Mouse (Mus musculus) common myeloid progenitor, adult 5-6 weeks (primary cell): ENCODE results near the gene Tmem151b. TPM values are rescaled to one million over a fixed set of nuclear protein-coding genes. Genes with fewer than 3 reads are reported as not detected.

ENCODE experiments used
- ATAC-seq: replicated peaks from 2 replicates; pipeline ENCODE4 v1.8.0; 2016; ENCODE audit warnings: low read depth, mild to moderate bottlenecking, moderate TSS enrichment, inconsistent platforms; ENCODE audit not compliant: poor library complexity, severe bottlenecking
- total RNA-seq: library from RNA; stranded (forward); fragments of 200-1000, 187-1606 nt; gene quantifications from 2 replicates; pipeline ENCODE4 v1.2.3, GENCODE M21; 2017

The Tmem151b gene
- total RNA-seq, 1 experiment from 2014 or later = not detected

DNA sequence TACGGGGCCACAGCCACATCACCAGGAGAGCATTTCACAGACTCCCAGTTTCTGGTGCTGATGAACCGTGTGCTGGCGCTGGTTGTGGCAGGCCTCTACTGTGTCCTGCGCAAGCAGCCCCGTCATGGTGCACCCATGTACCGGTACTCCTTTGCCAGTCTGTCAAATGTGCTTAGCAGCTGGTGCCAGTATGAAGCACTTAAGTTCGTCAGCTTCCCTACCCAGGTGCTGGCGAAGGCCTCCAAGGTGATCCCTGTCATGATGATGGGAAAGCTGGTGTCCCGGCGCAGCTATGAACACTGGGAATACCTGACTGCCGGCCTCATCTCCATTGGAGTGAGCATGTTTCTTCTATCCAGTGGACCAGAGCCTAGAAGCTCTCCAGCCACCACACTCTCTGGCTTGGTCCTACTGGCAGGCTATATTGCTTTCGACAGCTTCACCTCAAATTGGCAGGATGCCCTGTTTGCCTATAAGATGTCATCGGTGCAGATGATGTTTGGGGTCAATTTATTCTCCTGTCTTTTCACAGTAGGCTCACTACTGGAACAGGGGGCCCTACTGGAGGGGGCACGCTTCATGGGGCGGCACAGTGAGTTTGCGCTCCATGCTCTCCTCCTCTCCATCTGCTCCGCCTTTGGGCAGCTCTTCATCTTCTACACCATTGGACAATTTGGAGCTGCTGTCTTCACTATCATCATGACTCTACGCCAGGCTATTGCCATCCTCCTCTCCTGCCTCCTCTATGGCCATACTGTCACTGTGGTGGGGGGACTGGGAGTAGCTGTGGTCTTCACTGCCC, 17.1 kb upstream of the Tmem151b start:
- 0 out of 2 replicates have a peak, but pooled peaks have one; percentile 1 for ATAC-seq

DNA sequence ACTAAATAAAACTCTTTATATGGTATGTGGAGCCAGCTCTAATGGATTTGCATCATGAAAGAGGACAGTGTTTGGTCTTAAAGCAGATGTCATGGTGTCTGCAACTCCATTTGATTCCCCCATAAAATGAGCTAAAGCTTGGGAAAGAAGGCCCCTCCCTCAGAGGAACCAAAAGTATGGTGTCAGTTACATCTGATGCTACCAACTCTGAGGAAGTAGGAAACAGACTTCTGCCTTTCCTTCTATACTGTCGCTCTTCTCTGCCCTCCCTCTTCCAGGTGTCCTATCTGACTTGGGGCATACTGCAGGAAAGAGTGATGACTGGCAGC, 16.5 kb upstream of the Tmem151b start:
- no peak for ATAC-seq

DNA sequence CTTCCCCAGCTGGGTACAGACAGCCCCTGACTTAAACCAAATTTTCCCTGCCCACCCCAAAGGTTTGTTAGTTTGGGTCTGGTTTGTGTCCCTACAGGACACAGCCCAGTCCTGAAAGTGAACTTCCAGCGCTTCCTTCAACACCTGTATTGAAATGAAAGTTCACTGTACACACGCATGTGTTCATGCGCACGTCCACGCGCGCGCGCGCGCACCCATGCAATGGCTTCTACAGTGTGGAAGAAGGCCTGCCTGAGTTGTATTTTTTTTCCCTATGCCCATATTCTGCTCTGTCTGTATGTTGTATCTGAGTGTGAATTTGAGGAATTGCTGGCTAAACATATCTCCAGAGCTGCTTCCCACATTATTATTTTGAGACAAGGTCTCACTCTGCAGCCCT, 15.6 kb upstream of the Tmem151b start:
- ATAC-seq = no peak

DNA sequence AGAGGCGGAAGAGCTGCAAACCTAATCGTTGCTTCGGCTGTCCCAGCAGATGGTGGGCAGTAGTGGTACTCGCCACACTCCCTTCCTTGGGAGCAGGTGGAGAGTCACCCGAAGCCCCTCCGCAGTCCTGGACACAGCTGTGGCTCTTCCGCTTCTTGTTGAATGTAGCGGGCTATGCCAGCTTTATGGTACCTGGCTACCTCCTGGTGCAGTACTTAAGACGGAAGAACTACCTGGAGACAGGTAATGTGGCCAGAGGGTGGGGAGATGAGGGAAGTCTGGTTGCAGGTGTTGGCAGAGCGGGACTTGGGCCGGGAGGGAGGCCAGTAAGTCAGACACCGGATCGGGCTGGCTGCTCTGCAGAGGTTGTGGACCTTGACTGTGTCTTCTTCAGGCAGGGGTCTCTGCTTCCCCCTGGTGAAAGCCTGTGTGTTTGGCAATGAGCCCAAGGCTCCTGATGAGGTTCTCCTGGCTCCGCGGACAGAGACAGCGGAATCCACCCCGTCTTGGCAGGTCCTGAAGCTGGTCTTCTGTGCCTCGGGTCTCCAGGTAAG, 15.1 kb upstream of the Tmem151b start:
- no peak; the same call in 1 of the 2 replicates for ATAC-seq

DNA sequence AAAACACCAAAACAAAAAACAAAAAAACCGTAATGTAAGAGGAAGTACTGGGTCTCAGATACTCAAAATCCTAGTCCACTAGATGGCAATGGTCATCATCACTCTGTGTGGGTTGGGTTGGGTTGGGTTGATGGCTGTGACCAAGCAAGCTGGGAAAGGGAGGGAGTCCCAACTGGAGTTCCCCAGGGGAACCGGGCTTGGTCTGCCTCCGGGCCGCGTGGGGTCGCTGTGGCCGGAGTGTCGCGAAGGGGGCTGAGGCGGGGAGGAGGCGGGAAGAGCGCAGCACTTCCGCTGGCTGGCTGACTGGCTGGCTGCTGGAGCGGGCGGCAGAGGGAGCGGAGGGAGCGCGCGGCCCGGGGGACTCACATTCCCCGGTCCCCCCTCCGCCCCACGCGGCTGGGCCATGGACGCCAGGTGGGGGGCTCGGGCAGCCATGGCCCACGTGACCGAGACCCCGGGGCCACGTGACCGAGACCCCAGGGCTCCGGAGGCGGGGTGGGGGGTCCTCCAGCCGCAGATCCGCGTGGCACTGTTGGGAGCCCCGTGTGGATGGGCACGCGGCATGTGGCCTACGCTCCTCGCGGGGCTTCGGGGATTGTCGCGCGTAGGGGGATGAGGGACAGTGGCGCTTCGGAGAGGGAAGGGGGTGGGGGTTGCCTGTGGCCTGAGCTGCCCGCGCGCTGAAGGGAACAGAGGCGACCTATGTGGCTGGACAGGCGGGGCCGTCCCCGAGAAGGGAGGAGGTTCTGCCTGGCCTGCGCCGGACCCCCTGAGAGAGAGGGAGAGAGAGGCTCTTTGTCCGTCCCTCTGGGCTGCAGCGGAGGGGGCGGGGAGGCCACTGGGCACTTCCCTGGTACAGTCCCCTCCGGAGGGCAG, 14.4 kb upstream of the Tmem151b start, which contains the start of gene Slc35b2:
Slc35b2 (plus strand) TSS at position 220 of the 876 bp plus-strand sequence.
- ATAC-seq = peak; percentile 74

DNA sequence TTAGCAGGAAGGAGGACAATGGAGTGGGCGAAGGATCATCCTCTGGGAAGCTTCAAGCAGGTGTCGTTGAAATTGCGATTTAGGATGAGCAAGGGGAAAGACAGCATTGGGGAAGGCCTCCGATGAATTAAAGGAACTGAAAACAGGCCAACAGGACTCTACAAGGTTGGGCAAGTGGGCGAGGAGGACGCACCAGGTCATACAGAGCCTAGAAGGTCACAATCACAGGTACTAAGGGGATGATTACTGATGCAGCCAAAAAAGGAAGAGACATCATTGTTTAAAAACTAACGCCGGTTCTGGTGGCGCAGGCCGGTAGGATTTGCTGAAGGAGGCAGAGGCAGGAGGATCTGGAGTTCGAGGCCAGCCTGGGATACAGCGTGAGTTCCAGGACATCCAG, 13.7 kb upstream of the Tmem151b start:
- no peak for ATAC-seq

DNA sequence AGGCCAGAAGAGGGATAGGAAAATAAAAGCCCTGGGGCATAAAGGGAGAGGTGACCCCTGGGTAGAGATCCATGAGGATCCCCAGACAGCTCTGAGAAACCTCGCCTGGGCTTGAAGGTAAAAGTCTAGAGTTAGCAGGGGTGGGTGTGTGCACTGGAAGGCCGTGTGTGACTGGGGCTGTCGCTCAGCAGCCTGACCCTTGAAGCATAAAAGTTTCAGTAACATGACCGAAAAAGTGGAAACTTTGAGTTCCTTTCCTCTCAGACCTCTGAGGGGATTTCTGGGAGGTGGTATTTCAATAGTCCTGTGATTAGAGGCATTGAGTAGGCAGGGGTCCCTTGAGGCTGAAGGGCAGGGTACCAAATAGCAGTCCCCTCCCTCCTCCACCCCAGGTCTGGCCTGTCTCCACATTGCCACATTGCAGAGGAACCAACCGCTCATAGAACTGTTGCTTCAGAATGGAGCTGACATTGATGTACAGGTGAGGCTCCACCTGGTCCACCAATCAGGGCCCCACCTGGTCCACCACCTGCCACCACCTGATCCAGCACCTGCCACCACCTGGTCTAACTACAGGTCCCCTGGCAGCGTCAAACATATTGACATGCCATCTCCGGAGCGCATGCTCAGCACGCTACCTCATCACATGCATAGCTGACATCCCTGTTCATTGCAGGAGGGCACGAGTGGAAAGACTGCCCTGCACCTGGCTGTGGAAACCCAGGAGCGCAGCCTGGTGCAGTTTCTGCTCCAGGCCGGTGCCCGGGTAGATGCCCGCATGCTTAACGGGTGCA, 10.5 kb upstream of the Tmem151b start:
- no peak for ATAC-seq

DNA sequence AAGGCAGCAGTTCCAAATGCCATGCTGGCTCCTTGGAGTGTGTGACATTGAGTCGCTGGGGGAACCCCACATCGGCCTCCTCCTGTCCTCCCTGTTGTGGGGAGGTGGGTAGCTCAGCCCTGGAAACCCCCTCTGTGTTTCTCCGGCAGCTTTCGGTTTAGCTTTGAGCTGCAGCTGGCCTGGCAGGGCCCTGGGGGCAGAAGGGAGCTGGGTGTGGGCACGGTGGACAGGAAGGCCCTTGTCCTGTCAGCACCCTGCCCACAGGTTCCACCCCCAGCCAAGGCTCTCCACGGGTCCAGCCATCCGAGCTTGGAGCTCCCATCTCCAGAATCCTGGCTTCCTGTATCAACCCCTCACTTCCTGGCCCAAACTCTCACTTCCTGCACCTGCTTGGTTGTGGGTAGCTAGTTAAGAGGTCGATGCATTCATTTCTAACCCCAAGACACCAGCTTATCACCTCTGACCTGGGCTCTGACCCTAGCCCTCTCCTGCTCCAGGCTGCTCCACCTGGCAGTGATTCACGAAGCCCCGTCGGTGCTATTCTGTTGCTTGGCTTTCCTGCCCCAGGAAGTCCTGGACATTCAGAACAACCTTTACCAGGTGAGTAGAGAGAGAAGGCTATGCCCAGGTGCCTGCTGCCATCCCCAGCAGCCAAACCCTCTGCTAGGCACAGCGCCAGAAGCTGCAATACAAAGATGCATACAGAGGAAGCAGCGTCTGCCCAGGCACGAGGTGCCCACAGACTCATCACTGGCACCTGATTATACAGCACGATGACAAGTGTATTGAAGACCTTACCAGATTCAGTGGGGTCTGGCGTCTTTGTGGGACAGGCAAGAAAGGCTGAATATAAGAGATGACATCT, 8.8 kb upstream of the Tmem151b start:
- ATAC-seq = no peak

DNA sequence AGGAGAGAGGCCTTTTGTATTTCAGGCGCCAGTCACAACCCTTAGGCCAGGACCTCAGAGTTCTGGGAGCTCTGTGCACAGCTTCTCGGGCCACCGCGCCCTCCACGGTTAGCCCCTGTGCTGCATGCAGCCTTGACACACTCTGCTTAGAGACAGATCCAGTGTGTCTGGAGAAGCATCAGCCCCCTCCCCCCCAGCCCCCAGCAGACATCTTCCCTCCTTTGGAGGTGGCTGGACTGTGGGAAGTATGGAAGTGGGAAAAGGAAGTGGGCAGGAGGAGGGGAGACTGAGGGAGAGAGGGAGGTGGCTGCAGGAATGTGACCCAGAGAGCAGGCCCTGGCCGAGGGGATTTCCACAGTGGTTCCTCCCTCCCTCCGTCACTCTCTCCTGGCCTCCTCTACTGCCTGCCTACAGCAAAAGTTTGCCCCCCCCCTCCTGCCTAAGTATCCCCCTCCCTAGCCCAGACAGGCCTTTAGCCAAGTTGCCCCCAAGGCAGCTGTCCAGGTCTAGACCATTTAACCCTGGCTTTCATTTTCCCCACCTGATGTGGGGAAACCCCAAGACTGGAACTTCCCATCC, 7.9 kb upstream of the Tmem151b start:
- no peak for ATAC-seq

DNA sequence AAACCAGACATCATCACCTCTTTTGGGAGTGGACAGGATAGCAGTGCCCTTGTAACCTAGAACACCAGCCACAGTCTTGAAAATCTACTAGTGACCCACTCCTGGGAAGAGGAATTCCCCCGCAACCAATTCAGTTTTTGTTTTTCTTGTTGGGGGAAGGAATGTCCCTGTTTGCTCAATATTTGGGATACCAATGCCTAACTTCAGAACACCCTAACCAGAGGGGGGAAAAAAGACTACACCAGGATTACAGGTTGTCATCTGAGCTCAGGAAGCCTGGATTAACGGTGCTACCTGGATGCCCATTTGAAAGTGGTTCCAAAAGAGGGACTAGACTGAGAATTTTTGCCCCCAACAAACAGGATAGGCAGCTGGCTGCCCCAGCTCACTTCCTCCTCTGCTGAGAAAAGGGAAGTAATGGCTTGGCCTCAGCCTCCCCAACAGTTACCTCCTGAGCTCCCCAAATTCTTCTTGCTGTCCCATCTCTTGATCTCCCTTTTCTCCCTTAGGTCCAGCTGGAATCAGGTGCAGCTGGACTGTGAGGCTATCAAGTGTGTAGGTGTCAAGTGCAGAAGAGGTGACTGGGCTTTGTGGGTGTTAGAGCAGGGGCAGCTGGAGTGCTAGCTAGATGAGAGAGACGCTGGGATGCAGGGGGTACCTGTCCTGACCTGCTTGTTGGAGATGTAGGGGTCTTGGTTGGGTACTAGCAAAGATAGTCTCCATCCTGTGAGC, 7.2 kb upstream of the Tmem151b start:
- ATAC-seq = peak; percentile 20

DNA sequence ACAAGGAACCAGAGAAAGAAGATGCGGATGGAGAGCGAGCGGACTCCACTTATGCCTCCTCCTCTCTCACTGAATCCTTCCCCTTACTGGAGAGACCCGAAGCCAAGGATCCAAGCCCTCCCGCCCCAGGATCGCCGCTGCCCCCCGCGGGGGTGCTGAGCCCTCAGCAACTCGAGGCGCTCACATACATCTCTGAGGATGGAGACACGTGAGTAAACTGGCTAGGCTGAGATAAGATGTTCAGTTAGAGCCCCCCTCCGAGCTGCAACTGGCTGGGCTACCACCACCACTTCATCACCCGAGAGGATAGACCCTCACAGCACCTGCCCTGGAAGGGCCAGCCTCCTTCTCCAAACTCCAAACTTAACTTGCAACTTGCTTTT, 6.6 kb upstream of the Tmem151b start:
- no peak for ATAC-seq

DNA sequence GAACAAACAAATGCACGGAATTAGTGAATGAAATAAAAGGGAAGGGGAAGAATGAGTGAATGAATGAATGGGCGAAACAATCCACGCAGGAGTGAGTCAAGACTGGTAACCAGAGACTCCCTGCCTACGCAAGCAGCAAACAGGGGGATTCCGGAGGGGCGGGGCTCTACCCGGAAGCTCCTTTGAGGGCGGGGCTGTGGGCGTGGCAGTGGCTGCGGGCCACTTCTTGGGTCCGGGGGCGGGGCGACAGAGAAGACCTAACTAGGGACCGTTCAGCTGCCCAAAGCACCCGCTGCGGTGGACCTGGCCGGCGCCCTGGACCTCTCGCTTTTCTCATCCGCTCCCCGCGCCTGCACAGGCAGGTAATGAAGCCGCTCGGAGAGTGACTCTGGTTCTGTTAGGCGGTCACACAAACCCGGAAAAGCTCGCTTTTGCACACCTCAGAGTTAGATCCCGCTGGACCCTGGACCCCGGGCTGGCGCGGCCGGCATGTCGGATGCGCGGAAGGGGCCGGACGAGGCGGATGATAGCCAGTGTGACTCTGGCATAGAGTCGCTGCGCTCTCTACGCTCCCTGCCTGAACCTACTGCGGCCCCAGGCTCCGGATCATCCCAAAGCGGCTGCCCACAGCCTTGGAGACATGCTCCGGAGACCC, 6.1 kb upstream of the Tmem151b start, which contains the start of gene Nfkbie:
Nfkbie (plus strand) TSS at position 252 of the 655 bp plus-strand sequence.
- peak; percentile 58 for ATAC-seq

DNA sequence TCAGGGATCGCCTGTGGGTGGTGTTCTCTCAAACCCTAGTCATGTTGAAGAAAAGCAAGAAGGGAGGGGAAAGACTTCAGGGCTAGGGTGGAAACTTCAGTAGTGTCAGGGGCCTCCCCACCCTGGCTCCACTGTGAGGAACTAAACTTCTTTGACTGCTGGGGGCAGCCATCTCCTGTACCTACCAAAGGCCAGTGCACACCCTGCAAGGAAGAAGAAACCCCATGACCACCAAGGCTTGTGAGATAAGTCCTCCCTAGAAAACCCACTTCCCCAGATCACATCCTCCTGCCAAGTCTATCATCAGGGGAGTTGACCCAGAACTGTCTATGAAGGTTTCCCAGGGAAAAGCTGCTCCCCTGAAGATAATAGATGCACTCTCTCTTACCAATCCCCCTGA, 4.9 kb upstream of the Tmem151b start:
- peak; percentile 38 for ATAC-seq

DNA sequence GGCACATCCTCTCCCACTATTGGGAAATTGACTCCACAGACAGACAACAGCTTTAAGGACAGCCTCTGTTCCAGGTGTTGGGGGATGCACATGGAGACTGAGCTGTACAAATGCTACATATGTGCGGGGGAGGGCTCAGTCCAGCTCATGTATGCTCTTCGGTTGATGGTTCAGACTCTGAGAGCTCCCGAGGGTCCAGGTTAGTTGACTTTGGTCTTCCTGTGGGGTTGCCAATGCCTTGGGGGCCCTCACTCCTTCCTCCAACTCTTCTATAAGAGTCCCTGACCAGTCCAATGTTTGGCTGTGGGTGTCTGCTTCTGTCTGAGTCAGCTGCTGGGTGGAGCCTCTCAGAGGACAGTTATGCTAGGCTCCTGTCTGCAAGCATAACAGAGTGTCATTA, 3.6 kb upstream of the Tmem151b start:
- no peak for ATAC-seq

DNA sequence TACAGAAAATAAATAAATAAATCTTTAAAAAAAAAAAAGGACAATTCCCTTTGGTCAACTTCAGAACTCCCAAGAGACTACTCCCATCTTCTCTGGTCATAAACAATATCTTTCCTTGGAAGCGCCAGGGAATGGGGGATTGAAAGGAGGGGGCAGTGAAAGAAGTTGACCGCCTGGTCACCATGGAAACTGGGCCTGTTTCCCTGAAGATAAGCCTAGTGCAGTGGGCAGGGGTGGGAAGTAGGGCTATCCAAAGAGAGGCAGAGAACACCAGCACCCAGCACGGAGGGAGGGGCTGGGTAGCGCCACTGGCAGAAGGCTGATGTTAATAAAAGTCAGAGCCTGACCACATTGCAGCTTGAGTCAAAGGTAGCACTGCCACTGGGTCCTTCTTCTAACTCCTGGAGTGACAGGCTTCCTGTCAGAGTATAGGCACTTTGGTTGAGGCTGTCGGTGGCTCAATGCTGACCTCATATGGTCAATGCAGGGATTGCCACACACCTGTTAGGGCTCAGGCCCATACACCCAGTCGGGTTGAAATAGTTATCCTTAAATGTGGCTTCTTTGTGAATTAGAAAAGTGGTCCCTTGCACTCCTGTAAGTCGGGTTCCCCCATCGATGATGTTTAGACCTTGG, 2.5 kb upstream of the Tmem151b start:
- ATAC-seq = peak; percentile 42

DNA sequence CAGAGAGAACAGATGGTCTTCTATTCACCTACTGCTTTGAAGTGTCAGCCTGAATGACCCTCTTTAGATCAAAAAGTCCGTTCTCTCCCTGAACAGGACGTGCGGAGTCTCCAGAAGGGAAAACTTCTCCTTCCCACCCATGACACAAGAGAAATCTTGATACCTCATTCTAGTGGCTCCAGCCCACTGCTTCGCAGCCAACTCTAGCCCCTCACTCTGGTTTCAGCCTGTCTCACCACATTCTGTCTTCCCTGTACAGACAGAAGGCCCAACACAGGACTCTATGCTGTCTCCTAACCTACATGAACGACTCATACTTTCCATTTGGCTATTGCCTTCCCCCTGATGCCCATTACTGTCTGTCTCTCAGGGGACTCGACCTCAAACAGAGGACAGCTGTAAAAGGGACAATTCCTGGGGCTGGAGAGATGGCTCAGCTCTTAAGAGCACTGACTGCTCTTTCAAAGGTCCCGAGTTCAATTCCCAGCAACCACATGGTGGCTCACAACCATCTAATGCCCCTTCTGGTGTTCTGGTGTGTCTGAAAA, 1.8 kb upstream of the Tmem151b start:
- no peak for ATAC-seq

DNA sequence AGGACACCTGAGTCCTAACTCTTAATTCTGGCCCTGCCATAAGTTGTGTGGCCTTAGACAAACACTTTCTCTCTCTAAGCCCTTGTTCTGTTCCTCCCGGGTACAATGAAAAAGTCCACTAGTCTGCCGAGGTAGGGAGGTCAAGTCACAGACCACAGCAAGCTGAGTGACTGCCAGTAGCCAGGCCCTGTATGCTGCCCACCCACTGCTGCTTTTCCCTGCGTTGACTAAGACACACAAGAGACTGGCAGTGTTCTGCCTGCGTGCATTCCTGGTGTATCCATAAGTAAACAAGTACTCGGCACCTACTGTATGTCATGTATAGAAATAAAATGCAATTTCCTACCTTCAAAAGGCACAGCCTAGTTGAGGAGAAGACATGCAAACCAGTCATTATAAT, 776 bp upstream of the Tmem151b start:
- no peak for ATAC-seq
